Mouse (Mus musculus) T-helper 17 cell (primary cell): ENCODE measurements around the gene Pga5.

Source experiments
- in situ Hi-C, 2 experiments: fragments of 300-600 bp; cut with MboI, MseI; formaldehyde crosslinking; loops; 1 replicate in 1 of 2; 2 replicates in 1 of 2; pipeline ENCODE4 v1.15.1; 2025; ENCODE audit warnings: high pct_unique_total_duplicates in 2 of 2

The Pga5 gene

DNA sequence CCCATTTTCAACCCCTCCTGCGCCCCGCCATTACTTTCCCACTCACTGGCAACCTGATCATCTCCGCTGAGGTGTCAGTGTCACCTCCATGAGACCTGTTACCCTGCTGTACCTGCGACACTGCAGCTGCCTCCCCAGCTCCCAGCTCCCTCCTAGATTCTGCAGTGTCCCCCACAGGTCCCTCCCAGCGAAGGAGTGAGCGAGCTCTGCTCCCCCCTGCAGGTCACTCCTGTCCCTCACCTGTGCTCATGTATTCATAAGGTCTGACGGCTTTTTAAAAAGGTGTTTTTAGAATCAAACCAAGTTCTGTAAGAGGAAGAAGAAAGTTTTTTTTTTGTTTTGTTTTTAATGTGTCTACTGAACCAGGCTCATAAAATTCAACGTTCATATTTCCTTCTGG, 24.3 kb upstream of the Pga5 start:
- in situ Hi-C loops, result no loop called here

DNA sequence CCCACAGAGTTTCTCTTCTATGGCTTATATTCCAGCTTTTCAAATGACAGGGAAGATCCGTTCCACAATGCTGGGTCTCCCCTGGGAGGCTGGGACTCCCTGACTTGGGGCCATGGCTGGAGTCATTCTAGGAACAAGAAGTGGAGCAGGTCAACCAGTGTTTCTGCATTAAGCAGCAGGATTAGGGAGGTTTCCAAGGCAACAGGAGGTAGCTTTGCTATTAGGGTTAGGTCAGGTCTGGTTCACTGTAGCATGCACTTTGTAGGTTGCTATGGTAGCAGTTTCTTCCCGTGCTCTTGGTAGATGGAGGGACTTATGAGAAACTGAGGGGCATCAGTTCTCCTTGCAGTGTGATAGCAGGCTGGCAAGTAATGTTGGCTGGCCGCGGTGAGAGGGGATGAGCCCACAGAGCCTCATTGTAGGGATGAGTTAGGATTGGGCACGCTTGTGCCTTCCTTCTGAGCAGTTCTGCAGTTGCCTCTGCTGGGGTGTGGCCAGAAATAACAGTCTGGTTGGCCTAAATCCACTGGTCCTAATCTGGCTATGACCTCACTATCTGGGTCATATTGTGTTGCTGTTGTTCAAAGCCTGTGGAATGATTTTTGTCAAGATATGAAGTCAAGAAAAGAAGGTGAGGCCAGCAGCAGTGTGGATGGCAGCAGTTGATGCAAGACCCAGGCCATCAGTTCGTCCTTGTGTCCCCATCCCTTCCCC, 23.3 kb upstream of the Pga5 start:
- in situ Hi-C loops, result no loop called here

DNA sequence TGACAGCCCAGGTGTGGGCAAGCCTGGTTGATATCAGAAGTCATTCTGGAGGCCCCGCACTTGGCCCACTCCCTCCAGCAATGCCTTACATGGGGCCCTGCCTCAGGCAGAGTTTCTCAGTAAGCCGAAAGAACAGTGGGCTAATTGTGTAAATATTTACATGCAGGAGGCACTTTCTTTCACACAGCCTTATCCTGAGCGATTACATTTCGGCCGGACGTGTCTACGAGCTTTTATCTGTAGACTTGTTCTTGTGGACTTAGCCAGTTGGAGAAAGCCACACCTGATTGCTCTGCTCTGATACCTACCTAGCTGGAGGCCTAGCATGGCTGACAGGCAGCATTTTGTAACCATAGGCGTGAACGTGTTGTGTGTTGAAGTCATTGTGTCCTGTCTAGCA, 22.0 kb upstream of the Pga5 start:
- in situ Hi-C loops, result no loop called here

DNA sequence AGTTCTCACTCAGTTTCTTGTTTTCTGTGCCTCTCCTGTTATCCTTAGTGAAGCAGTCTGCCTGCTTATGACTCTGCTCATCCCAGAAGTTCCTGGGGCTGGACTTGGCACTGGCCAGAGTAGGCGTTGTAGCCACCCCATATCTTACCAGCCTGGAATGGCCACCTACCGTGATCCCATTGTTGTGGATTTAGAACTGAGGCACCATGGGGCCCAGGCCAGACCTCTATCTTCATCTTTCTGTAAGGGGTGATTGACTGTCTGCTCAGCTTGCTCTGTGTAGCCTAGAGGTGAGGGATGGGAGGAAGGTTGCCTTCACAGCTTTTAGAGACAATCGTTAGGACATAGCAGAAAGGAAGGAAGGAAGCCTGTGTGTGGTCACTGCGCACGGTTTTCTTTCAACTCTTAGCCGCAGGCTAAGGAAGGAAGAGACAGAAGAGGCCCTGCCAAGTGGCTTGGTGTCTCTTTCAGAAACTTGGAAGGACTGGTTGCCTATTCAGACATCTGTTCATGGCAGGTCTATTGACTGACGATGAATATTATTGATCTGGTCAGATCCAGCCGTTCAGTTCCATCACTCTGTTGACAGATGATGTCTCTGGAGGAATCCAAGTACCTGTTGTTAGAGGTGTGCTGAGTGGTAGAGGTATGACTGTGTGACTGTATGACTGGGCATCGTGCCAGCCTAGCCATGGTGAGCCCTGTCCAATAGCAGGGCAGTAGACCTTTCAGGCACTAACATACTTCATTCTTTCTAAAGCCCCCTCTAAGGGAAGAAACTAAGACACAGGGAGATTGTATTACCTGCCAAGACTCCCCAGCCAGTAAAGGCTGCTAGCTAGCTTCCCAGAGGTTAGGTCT, 20.5 kb upstream of the Pga5 start:
- in situ Hi-C loops, result no loop called here

DNA sequence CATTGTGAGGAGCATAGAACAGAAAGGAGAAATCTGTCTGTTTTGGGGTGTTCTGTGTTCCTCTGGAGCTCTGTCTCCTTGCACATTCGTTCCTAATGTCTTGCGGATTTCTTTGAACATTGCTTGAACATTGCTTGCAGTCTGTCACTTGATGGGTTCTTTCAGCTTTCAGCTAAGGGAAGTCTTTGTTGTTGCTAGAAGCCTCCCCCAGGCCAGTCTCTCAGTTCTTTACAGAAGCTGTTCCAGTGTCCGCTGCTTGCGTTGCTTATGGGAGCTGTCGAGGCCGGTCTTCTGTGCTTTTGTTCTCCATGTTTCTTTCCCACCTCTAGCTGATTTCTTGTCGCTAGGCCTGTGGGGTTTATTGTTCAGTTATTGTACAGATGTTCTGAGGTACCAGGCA, 17.9 kb upstream of the Pga5 start:
- in situ Hi-C loops, result no loop called here

DNA sequence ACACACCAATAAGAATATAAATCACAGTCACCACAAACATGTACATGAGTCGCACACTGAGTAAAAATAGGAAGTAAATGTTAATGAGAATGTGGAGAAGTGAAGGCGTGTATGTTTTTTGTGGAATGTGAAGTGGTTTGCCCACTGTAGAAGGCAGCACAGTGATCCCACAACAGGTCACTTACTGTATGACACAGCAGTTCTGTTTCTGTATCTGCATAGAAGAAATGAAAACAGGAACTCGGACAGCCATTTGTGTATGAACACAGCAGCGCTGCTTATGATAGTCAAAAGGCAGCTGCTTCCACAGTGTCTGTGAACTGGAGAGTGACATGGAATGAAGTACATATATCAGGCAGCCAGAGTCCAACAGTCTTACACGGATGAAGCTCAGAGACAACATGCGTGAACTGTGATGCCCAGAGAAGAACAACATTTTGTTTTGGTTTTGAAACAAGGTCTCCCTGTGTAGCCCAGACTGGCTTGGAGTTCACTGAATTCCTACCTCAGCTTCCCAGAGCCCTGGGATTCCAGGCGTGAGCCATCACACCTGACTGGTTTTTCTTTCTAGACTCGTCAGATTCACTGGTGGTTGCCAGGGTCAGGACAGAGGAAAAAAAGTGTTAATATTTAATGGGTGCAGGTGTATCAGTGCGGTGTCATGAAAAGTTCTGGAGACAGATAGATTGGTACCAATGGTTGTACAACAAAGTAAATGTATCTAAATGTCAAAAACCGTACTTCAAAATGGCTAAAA, 16.2 kb upstream of the Pga5 start:
- in situ Hi-C loops, result no loop called here

DNA sequence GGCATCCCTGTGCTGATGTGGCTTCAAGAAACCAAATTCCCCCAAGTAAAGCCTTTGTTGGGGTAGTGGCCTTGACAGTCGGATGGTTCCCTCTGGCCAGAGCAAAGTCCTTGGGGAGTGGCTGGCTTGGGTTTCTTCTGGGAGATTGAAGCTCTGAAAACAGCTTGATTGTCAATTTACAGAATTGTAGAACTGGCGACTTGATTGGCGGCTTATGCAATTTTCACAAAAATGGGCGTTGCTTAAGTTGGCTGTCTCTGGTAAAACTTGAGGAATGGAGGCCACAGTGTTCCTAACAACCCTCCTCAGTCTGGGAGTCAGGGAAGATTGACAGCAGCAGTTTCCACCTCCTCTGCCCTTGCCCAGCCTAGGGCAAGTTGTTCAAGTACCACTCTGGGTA, 14.5 kb upstream of the Pga5 start:
- in situ Hi-C loops, result no loop called here

DNA sequence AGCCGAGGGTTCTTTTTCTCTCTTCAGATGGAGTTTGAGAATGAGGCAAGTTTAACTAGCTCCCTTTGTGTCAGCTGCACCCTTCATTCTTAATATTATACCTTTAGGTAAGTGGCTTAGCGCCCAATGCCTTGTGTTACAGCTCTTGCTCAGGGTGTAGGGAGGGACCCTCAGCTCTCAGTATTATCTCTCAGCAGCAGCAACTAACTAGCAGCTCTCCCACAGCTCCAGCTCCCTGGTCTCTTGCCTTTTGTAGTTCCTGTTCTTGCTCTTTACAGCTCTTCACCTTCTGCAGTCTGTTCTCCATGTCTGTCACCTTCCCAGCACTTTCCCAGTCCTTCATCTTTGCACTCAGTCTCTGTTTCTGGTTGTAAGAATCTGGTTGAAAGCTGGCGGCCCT, 13.8 kb upstream of the Pga5 start:
- in situ Hi-C loops, result no loop called here

DNA sequence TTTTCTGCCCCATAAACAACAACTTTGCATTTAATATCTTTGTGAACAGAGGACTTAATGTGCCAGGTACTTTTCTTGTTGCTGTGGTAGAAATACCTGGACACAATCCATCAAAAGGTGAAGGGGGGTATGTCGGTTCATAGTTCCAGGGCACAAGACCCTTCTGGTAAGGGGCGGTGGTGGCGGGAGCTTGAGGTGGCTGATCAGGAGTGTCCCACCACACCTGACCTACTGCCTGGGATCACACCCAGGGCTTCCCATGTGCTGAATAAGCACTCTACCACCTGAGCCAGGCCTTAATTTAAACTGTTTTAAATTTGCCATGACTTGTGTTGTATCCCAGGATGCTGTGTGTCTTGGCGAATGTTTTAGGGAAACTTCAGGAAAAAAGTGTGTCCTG, 13.2 kb upstream of the Pga5 start:
- in situ Hi-C loops, result no loop called here

DNA sequence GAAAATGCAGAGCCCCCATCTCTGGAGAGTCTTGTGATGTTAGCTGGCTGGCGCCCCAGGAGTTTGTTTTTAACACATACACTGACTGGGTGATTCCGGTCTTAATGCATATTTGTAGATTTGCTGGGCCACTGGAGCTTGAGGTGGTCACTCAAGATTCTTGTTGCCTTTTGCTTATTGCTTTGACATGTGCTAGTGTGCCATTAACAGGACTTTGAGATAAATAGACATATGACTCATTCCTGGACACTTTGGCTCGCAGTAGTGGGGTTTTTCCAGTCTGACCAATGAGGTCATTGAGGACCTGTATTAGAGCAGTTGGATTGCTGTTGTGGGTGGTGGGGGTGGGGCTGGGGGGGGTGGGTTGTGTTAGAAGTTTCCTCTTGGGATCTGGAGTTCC, 12.5 kb upstream of the Pga5 start:
- in situ Hi-C loops, result no loop called here

DNA sequence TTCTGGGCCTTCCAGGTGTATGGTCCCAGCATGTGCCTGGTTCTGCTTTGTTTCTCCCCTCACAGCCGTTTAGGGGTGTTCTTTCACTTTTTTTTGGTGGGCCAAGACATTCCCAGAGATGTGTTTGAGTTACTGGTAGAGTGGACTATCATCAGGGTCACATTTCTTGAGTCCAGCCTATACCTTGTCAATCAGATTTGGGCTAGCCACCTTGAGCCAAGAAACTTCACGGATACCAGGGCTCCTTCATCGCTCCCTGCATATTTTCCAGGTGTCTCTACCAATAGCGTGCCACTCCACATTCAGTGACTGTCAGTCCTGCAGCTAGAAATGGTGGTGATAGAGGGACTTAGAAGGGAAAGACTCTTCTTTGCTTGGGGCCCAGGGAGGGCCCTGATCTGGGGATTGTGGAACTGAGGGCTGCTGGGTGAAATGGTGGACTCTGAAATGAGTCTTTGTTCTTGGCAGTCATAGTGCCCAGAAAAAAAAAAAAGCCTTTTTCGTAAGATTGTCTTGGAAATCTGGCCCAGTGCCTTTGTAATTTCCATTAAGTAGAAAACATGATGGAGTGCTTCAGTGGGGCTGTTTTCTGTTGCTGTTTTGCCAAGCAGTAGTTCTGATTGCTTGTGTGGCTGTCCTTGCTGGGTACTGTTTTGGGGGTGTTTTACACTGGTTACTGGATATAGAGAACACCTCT, 11.7 kb upstream of the Pga5 start:
- in situ Hi-C loops, result no loop called here

DNA sequence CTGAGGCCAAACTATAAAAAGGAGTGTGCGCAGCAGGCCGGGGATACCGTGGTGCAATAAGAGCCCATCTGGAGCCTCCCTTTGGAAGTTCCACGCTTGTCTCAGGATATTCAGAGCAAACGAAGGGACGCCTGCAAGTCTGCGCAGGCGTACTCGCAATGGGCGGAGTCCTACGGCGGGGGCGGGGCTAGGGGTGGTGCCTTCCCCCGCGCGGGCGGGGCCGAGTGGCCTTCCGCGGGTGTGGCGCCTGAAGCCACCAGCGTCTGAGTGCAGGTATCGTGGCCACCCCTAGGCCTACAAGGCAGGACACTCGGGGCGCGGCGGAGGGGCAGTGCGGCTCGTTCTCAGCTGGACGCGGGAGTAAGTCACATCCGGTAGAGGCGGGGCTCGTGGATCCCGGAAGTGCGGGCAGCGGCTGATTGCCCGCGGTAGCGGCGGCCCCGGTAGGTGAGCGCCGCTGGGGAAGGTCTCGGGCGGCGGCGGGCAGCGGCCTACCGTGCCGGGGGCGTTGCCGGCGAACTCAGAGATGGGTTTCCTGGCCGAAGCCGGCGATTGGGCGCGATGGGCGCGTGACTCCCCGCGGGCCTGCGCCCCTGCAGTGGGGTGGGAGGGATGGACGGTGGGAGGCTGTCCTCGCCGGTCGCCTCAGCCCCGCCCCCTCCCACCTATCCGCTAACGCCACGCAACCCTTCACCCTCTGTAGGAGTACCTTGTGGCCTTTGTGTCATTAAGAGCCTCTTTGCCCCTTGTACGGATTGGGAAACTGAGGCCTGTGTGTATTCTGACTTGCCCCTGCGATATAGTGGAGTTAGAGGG, 10.9 kb upstream of the Pga5 start, which contains the start of gene Vps37c:
Vps37c (plus strand) TSS at position 199 of the 816 bp plus-strand sequence.
- in situ Hi-C loops, result no loop called here

DNA sequence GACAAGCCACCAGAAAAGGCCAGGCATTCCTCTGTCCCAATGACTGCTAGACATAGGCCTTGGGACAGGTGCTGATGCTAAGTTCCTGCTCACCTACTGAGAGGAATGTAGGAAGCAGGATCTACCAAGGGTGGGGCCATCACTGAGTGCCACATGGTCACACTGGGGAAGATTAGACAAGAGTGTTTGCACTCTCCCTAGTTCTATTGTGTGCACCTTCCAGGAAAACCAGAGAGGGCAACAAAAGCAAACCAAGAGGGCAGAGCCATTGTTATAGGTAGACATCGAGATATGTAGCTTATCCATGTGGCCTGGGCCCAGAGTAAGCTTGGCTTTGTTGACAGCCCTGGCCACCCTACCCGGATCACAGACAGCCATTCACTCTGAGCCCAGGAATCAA, 7.9 kb upstream of the Pga5 start:
- in situ Hi-C loops, result no loop called here

DNA sequence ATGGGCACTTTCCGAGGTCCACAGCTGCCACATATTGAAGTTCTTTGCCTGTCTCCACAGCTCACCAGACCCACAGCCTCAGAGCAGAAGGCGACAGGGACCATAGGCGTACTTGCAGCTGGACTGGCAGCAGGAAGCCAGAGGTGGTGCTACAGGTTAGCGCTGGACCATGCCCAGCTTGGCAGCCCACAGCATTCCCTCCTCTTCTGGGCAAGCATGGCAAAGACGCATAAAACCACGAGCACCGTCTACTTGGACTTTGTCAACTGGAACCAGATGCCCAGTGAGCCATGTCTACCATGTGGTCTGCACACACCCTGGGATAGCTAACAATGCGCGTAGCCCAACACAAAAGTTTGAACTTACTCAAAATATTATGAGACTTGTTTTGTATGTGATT, 7.2 kb upstream of the Pga5 start:
- in situ Hi-C loops, result no loop called here

DNA sequence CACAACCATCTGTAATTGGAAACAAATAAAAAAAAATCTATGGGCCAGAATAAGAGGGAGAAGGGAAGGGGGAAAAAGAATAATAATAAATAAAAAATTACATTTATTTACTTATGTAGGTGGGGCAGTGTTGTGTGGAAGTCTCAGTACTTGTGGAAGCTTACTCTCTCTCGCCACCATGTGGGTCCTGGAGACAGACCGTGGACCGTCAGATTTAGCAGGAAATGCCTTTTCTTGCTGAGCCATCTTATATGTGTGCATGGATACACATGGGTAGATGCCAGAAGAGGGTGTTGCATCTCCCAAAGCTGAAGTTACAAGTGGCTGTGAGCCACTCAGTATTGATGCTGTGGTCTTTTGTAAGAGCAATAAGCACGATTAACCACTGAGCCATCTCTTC, 3.7 kb upstream of the Pga5 start:
- in situ Hi-C loops, result no loop called here

DNA sequence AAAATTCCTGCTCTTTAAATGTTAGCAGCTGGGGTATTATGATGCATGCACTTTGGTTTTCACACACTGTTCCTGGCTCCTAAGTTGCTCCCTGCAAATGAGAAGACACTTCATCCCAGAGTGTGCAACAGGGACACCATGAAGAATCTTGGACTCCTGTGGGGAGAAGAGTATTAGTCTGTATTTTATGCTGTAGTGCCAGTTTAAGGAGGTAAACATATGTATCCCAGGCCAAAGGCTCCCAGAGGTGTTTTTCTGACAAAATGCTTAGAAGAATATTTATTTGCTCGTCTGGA, 849 bp upstream of the Pga5 start:
- in situ Hi-C loops, result no loop called here

DNA sequence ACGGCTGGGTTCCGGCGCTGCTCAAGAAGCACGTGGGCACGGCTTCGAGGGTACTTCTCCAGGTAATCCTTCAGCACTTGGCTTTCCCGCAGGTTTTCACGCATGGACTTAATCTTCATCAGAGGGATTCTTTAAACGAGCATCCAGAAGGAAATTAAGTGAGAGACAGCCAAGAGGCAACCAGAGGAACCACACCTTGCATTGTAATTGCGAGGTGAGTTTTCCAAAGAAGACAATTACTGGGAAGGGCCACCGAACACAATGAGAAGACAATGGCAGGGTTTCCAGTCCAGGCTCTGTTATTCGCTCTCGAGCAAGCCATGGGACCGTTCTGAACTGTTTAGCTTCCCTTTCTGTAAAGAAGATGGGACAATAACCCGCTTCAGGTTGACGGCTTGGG, 1.2 kb downstream of the Pga5 start:
- in situ Hi-C loops, result no loop called here

DNA sequence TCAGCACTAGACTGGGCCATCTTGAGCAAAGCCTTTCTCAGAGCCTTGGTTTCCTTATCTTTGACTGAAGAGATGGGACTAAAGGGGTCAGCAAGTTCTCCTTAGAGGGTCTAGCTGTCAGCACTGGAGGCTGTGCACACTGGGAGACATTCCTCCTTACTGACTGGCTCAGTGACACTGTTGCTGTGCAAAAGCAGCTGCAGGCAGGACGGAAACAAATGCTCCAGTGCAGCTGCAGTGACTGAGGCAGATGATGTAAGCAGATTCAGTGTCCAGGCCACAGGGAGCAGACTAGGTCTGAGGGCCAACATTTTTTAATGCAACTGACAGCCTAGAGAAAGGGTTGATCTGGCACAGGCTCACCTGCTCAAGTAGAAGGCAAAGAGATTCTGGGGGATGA, 4.6 kb downstream of the Pga5 start:
- in situ Hi-C loops, result loop anchor here (5.0 to 25.0 kb wide), 2 partner anchors 289 to 989 kb away; partner anchors contain the start of gene Oosp2 (in 1 of the 2)

DNA sequence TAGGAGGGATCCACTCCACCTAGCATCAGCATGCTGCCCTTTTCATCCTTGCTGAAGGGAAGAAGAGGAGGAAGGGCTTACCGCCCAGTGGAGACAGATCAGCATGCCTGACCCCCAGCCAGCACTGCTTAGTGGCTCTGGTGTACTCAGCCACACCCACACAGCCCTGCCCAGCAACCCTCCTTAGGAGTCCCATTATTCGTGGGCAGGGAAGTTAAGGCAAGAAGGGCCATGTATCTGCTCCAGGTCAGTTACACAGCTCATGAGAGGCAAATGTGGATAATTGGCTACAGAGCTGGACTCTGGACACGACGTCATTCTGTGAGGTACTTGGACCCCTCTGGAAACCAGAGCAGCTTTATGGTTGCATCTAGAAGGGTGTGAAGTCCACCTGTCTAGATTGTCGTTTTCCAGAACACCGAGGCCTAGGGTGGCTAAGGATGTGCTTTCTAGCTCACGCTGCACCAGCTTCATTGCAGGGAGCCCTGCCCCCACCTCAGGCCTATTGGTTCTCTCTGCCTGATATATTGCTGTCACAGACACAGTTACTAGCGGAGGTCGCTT, 5.9 kb downstream of the Pga5 start:
- in situ Hi-C loops, result loop anchor here (5.0 to 25.0 kb wide), 2 partner anchors 290 to 990 kb away; partner anchors contain the start of gene Oosp2 (in 1 of the 2)

DNA sequence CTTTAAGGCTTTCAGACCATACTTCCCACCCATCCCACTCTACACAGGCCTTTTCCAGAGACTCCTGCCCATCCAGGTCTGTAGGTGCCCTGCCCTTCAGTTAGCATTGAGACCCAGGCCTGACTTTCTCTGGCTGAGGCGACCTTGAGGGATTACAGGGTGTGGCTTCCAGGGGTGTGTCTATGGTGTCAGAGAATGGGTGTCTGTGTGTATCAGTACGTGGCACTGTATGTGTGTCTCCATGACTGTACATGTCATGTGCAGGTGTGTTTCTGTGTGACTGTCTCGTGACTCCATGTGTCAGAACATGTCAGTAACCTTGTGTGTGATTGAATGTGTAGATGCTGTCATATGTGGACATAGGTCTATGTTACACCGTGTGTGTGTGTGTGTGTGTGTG, 6.6 kb downstream of the Pga5 start:
- in situ Hi-C loops, result loop anchor here (5.0 to 25.0 kb wide), 2 partner anchors 291 to 991 kb away; partner anchors contain the start of gene Oosp2 (in 1 of the 2)
